ENCODE assay signal across 8 mouse cellular contexts in genomic region chr12:5373641-5374195, GRCm38 (mm10). TPM values are rescaled to one million over a fixed set of nuclear protein-coding genes. Genes with fewer than 3 reads are reported as not detected.
DNase-seq lines count a peak whose midpoint lies in the region; ATAC-seq and TF ChIP-seq lines count a peak whose summit lies in the region.

No protein-coding gene starts in this region.

- no peak for TF ChIP-seq POLR2A in testis, adult 2 months (IDR thresholded peaks at IDR 0.05; ENCODE audit: control insufficient read depth, low read depth, low read length)

- peaks cover 58% of the 10 kb centered on the region for H3K27me3 ChIP-seq in megakaryocyte, embryonic 14.5 days (replicated peaks)
- H3K27me3 ChIP-seq in intestine, embryonic 15.5 days (replicated peaks): peaks cover 22% of the 10 kb centered on the region
- no peaks in the 10 kb centered on the region; the same call in 1 of the 2 replicates for H3K27me3 ChIP-seq in testis, adult 2 months (ENCODE audit: control insufficient read depth, insufficient read depth, low read length)

- H3K4me3 ChIP-seq in megakaryocyte, embryonic 14.5 days (replicated peaks): peak overlapping the region; percentile 53
- H3K4me3 ChIP-seq in intestine, embryonic 15.5 days (replicated peaks): peak overlapping the region; percentile 77
- H3K4me3 ChIP-seq in testis, adult 2 months (ENCODE audit: control insufficient read depth, low read depth, low read length): peak overlapping the region; percentile 81

- ATAC-seq in megakaryocyte, adult 5-6 weeks (ENCODE audit: poor library complexity, severe bottlenecking): no peak
- ATAC-seq in intestine, embryonic 15.5 days: no peak
- ATAC-seq in granulocyte monocyte progenitor cell, adult 5-6 weeks (replicated peaks; ENCODE audit: poor library complexity, severe bottlenecking): no peak

- under 1% methylated on average over 42 of the region's 42 CpGs for WGBS in intestine, embryonic 15.5 days

- DNase-seq in cerebellum, postnatal 25 days: peak; percentile 70
- DNase-seq in gastrocnemius, postnatal 25 days: peak; percentile 27
- peak; percentile 7 for DNase-seq in lung, postnatal 14 days

- H3K36me3 ChIP-seq in megakaryocyte, embryonic 14.5 days (replicated peaks; ENCODE audit: low read length): no peaks in the 10 kb centered on the region
- no peaks in the 10 kb centered on the region for H3K36me3 ChIP-seq in intestine, embryonic 15.5 days
- no peaks in the 10 kb centered on the region for H3K36me3 ChIP-seq in testis, adult 2 months (ENCODE audit: control insufficient read depth, insufficient read depth, low read length)

- H3K4me2 ChIP-seq in intestine, embryonic 15.5 days (replicated peaks): peak overlapping the region; percentile 95

- peaks cover 8% of the 10 kb centered on the region; the same call in 1 of the 2 replicates for H3K9me3 ChIP-seq in megakaryocyte, embryonic 14.5 days
- no peaks in the 10 kb centered on the region for H3K9me3 ChIP-seq in intestine, embryonic 15.5 days

- peaks cover 20% of the 10 kb centered on the region for H3K4me1 ChIP-seq in megakaryocyte, embryonic 14.5 days
- peaks cover 16% of the 10 kb centered on the region; the same call in 1 of the 2 replicates for H3K4me1 ChIP-seq in intestine, embryonic 15.5 days (replicated peaks)
- H3K4me1 ChIP-seq in testis, adult 2 months (ENCODE audit: control insufficient read depth, insufficient read depth, low read length): peaks cover 18% of the 10 kb centered on the region

- H3K9ac ChIP-seq in intestine, embryonic 15.5 days: peak overlapping the region; percentile 75

- no peak for TF ChIP-seq CTCF in testis, adult 2 months (IDR thresholded peaks at IDR 0.05; ENCODE audit: control insufficient read depth, insufficient read depth, insufficient replicate concordance, low read depth, low read length)

- H3K27ac ChIP-seq in intestine, embryonic 15.5 days: peak overlapping the region; percentile 32; the same call in 1 of the 2 replicates
- no peak overlapping the region for H3K27ac ChIP-seq in testis, adult 2 months (ENCODE audit: control insufficient read depth, insufficient read depth, low read depth, low read length)

RNA-seq across cellular contexts. Expression of gene Klhl29, which starts 1.8 kb away (rescaled TPM):
- 0.08 TPM in 1 of 2 replicates, not detected in the other for polyA plus RNA-seq in megakaryocyte, embryonic 14.5 days (2012; ENCODE audit: insufficient read depth, low replicate concordance)
- 0.02 TPM in 1 of 2 replicates, not detected in the other for total RNA-seq in megakaryocyte, adult 5-6 weeks (2015)
- not detected in 2 replicates for total RNA-seq in megakaryocyte, adult 5-6 weeks (2017)
- 1 to 10 TPM; 1.5 to 3.4 TPM for total RNA-seq in gastrocnemius, postnatal 25 days (2021)
- 0.94 and 1.00 TPM in 2 replicates for polyA plus RNA-seq in intestine, embryonic 15.5 days (2015; fragmentation: Nextera tagmentation; extraction: Ambion mirVana)
- 1.1 and 1.5 TPM in 2 replicates for polyA plus RNA-seq in testis, adult 2 months (2012; rRNA removed)
- total RNA-seq in granulocyte monocyte progenitor cell, adult 5-6 weeks (2014; fragmentation: Nextera tagmentation): not detected in 2 replicates
- not detected in 2 replicates for total RNA-seq in granulocyte monocyte progenitor cell, adult 5-6 weeks (2017)

Comparison
In these comparisons a context has a peak if more than half of its experiments do, and no peak if none do; other contexts are left out.
1. DNase-seq: peak in every context shown above with its lines; median percentile 70 in cerebellum, postnatal 25 days; 27 in gastrocnemius, postnatal 25 days; 7 in lung, postnatal 14 days.